Mouse (Mus musculus) kidney, embryonic 16.5 days (tissue): ENCODE data around the gene Pla2g4e. TPM values are rescaled to one million over a fixed set of nuclear protein-coding genes. Genes with fewer than 3 reads are reported as not detected.
A peak's percentile ranks its signal among the peaks of the same experiment; 100 is the strongest.

ENCODE experiments used
- ATAC-seq: fragments of 200-750 bp; cut with Nextera tagmentation; 2 replicates; pipeline ENCODE4 v1.8.0; 2017; ENCODE audit warnings: moderate TSS enrichment; ENCODE audit not compliant: low FRiP score, low TSS enrichment
- H3K27ac ChIP-seq: fragments of 300-500 bp; sonication (generic); 2 replicates; pipeline ENCODE4 v1.5.1; 2014; ENCODE audit warnings: low read length
- H3K27me3 ChIP-seq: fragments of 300-500 bp; sonication (generic); 2 replicates; pipeline ENCODE4 v1.6.1; 2014; ENCODE audit warnings: low read length, control low read depth, mixed read lengths; ENCODE audit not compliant: insufficient read depth
- H3K36me3 ChIP-seq: fragments of 300-500 bp; sonication (generic); 2 replicates; pipeline ENCODE4 v1.6.1; 2014; ENCODE audit warnings: low read length, control low read depth, mixed read lengths; ENCODE audit not compliant: insufficient read depth
- H3K4me1 ChIP-seq: fragments of 300-500 bp; sonication (generic); 2 replicates; pipeline ENCODE4 v1.6.1; 2014; ENCODE audit warnings: low read length, control low read depth, mixed read lengths; ENCODE audit not compliant: insufficient read depth
- H3K4me2 ChIP-seq: fragments of 300-500 bp; sonication (generic); replicated peaks from 2 replicates; pipeline ENCODE4 v1.6.1; 2014; ENCODE audit warnings: low read depth, low read length
- H3K4me3 ChIP-seq: fragments of 300-500 bp; sonication (generic); 2 replicates; pipeline ENCODE4 v1.5.1; 2014; ENCODE audit warnings: mild to moderate bottlenecking, low read length
- H3K9ac ChIP-seq: fragments of 300-500 bp; sonication (generic); replicated peaks from 2 replicates; pipeline ENCODE4 v1.6.1; 2014; ENCODE audit warnings: low read length
- H3K9me3 ChIP-seq: fragments of 300-500 bp; sonication (generic); 2 replicates; pipeline ENCODE4 v1.6.1; 2016; ENCODE audit warnings: low read length, control low read depth
- WGBS: fragments of 180-500 bp; shearing (Covaris S2); extraction: QIAGEN DNeasy Blood & Tissue Kit; methylation state at CpG from one replicate; pipeline ENCODE4 v1.1.7; 2014; 5-methylcytosine and 5-hydroxymethylcytosine counted together
- polyA plus RNA-seq: library from polyadenylated mRNA; unstranded; fragments of >200 nt; fragmentation: Nextera tagmentation; extraction: Ambion mirVana; gene quantifications from 2 replicates; pipeline ENCODE4 v1.2.1, GENCODE M21; 2015

Pla2g4e gene
- polyA plus RNA-seq, 1 experiment from 2014 or later: 0.05 TPM

DNA sequence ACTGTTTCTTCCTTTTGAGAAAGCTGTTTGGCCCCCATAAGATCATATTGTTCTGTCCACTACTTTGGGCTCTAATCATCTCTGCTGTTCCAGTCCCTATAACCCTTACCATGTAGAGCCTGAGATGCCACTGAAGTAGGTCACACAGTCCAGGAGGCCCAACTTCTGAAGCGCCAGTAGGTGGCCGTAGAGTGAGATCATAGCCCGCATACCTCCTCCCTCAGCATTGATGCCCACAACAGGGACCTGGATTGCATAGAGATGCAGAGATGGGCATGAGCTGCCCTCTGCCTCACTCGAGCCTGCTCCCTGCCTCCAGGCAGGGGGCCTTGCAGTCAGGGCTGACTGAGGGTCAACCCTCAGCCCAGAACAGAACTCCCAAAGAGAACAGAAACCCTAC is 31.8 kb upstream of the Pla2g4e start:
- H3K9ac ChIP-seq: no peak overlapping the region
- H3K4me2 ChIP-seq: no peak overlapping the region
- H3K9me3 ChIP-seq: no peaks in the 10 kb centered on the region
- no peaks in the 10 kb centered on the region for H3K36me3 ChIP-seq
- no peaks in the 10 kb centered on the region for H3K4me1 ChIP-seq
- ATAC-seq: no peak
- no peak overlapping the region for H3K4me3 ChIP-seq
- WGBS: 80% methylated on average over 4 of the region's 4 CpGs
- H3K27ac ChIP-seq: no peak overlapping the region
- H3K27me3 ChIP-seq: no peaks in the 10 kb centered on the region

DNA sequence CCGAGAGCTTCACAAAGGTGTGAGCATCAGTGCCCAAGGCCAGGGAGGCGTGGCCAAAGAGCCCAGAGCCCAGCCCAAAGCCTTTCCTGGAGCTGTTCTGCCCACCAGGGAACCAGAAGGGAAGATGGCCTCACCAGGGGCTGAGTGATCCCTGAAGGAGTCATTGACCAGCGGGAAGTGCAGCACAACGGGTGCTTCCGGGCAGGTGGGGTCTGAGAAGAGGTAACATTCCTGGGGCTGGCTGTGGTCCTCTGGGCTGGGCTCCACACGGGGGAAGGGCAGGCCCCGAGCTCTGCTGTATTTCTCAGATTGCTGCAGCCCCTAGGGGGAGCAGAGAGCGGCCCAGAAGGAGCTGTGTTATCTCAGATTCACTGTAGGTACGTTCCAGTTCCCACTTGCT is 23.5 kb upstream of the Pla2g4e start:
- H3K4me2 ChIP-seq: peak overlapping the region; percentile 34
- no peaks in the 10 kb centered on the region for H3K9me3 ChIP-seq
- no peak overlapping the region for H3K27ac ChIP-seq
- peak; percentile 73 for ATAC-seq
- H3K36me3 ChIP-seq: no peaks in the 10 kb centered on the region
- H3K9ac ChIP-seq: 0 out of 2 replicates have a peak overlapping the region, but pooled peaks have one; percentile 2
- H3K4me1 ChIP-seq: no peaks in the 10 kb centered on the region
- H3K4me3 ChIP-seq: peak overlapping the region; percentile 11
- 3% methylated on average over 9 of the region's 9 CpGs for WGBS
- no peaks in the 10 kb centered on the region for H3K27me3 ChIP-seq

DNA sequence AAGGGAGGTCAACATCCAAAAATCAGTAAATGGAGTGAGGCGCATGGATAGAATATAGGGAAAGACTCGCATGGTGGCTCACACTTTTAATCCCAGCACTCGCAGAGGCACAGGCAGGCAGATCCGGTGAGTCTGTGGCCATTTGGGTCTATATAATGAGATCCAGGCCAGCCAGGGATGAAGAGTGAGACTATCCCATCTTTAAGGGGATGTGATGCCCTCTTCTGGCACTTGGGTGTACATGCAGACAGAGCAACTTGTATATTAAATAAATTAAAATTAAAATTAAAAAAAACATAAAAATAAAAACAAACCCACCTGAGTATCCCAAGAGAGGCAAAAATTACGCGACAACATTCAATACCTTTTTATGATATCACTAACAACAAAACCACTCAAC is 20.4 kb upstream of the Pla2g4e start:
- Histone ChIP-seq H3K36me3 (no peaks in the 10 kb centered on the region), H3K4me2 (no peak overlapping the region)
- 74% methylated on average over 6 of the region's 6 CpGs for WGBS

DNA sequence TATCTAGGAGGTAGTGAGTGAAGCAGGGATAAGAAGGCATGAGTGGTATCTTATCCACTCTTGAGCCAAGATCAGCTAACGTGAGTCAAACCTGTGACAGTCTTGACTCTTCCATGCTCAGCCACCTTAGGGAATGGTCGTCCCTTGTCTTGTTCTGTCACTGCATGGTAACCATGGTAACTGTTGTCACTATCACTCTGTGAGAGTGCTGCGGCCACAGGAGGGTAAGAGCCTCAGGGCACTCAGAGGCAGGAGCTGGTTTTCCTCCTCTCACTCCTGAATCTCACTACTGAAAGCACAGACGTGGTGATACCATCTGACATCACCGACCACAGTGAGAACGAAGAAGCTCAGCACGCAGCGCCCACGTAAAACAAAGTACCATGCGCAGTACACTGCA is 19.7 kb upstream of the Pla2g4e start:
- Histone ChIP-seq H3K27ac (no peak overlapping the region), H3K4me2 (no peak overlapping the region), H3K36me3 (no peaks in the 10 kb centered on the region), H3K4me3 (no peak overlapping the region), H3K27me3 (no peaks in the 10 kb centered on the region), H3K9ac (no peak overlapping the region), H3K9me3 (no peaks in the 10 kb centered on the region), H3K4me1 (no peaks in the 10 kb centered on the region)
- WGBS: 66% methylated on average over 10 of the region's 10 CpGs
- ATAC-seq: no peak

More for the DNA sequence above, 20.4 kb upstream of the Pla2g4e start:
- Histone ChIP-seq H3K4me1 (no peaks in the 10 kb centered on the region), H3K9ac (no peak overlapping the region), H3K4me3 (no peak overlapping the region), H3K27me3 (no peaks in the 10 kb centered on the region), H3K27ac (no peak overlapping the region), H3K9me3 (no peaks in the 10 kb centered on the region)
- ATAC-seq: no peak

DNA sequence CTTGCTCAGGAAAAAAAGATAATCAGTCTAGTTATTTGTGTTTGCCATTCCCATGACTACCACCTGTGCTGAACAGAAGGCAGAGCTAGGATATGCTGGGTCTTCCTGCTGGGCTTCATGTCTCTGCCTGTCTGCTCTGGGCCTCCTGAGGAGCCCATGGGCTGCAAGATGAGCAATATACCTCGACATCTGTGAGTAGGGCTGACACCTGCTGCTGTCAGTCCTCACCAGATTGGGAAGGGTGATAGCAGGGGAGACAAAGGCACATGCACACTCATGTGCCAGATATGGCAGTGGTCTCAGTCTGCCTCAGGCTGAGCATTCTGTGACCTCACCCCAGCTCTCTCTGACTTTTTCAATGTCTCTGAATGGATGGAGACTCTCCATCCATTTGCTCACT is 17.7 kb upstream of the Pla2g4e start:
- no peak overlapping the region for H3K4me2 ChIP-seq
- no peak overlapping the region for H3K27ac ChIP-seq
- no peaks in the 10 kb centered on the region for H3K9me3 ChIP-seq
- H3K4me3 ChIP-seq: no peak overlapping the region
- WGBS: 36% methylated on average over 1 of the region's 1 CpGs
- no peaks in the 10 kb centered on the region for H3K27me3 ChIP-seq
- H3K4me1 ChIP-seq: no peaks in the 10 kb centered on the region
- no peaks in the 10 kb centered on the region for H3K36me3 ChIP-seq
- no peak for ATAC-seq
- no peak overlapping the region for H3K9ac ChIP-seq

DNA sequence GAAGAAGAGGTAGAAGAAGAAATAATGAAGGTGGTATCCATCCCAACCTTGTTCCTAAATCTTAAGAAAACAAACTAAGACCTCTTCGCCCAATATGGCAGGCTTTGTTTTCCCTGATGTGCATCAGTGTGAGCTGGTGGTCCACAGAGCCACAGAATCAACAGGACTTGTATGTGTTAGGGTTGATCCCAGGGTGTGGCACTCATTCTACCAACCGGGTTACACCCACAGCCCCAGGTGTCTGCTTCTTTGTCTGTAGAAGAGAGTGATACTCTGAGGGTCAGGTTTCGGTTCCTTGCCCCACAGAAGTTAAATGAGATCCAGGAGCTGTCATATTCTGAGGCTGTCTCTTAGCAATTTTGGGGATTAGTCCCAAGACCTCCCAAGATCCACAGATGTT is 16.2 kb upstream of the Pla2g4e start:
- H3K27me3 ChIP-seq: no peaks in the 10 kb centered on the region
- 69% methylated on average over 3 of the region's 3 CpGs for WGBS
- no peak for ATAC-seq

DNA sequence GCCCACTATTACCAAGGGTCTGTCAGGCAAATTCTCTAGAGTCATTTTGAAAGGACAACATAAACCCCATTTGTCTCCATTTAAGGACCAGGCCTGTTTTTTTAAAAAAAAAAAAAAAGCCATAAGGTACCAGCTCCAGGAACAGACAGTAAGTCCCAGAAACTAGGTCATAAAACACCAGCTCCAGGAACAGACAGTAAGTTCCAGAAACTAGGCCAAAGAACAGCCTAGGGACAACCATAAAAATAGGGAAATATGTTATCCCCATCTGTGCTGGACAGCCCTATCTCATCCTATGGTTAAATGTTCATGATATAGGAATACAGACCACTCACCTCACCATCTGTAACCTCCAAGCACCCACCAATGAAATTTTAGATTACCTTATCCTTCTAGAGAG is 11.1 kb upstream of the Pla2g4e start:
- Histone ChIP-seq H3K27ac (no peak overlapping the region), H3K4me2 (no peak overlapping the region), H3K36me3 (no peaks in the 10 kb centered on the region), H3K4me1 (no peaks in the 10 kb centered on the region), H3K9ac (no peak overlapping the region), H3K27me3 (no peaks in the 10 kb centered on the region), H3K9me3 (no peaks in the 10 kb centered on the region), H3K4me3 (no peak overlapping the region)
- no peak for ATAC-seq

More for the DNA sequence above, 16.2 kb upstream of the Pla2g4e start:
- no peak overlapping the region for H3K27ac ChIP-seq
- H3K4me1 ChIP-seq: no peaks in the 10 kb centered on the region
- no peak overlapping the region for H3K4me2 ChIP-seq
- no peak overlapping the region for H3K4me3 ChIP-seq
- H3K9ac ChIP-seq: no peak overlapping the region
- no peaks in the 10 kb centered on the region for H3K9me3 ChIP-seq
- no peaks in the 10 kb centered on the region for H3K36me3 ChIP-seq

DNA sequence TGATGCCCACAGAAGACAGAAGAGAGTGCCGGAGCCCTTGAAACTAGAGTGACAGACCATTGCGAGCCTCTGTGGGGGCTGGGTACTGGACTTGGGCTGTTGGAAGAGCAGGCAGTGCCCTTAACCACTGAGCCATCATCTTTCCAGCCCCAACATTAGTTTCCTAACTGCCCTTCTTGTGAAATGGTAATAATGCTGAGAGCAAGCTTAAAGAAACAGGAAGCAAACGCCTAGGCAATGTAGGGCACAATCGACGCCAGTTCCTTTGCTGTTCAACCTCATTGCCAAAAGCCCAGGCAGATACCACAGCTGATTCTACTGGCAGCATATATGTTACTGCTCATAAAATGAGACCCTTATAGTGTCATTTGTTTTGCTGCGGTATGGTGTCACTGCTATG is 7.5 kb upstream of the Pla2g4e start:
- no peak overlapping the region for H3K4me3 ChIP-seq
- no peak overlapping the region for H3K9ac ChIP-seq
- 87% methylated on average over 6 of the region's 6 CpGs for WGBS
- H3K27me3 ChIP-seq: no peaks in the 10 kb centered on the region
- no peaks in the 10 kb centered on the region for H3K36me3 ChIP-seq
- H3K27ac ChIP-seq: no peak overlapping the region
- no peak for ATAC-seq
- H3K4me1 ChIP-seq: no peaks in the 10 kb centered on the region
- H3K9me3 ChIP-seq: no peaks in the 10 kb centered on the region
- no peak overlapping the region for H3K4me2 ChIP-seq

DNA sequence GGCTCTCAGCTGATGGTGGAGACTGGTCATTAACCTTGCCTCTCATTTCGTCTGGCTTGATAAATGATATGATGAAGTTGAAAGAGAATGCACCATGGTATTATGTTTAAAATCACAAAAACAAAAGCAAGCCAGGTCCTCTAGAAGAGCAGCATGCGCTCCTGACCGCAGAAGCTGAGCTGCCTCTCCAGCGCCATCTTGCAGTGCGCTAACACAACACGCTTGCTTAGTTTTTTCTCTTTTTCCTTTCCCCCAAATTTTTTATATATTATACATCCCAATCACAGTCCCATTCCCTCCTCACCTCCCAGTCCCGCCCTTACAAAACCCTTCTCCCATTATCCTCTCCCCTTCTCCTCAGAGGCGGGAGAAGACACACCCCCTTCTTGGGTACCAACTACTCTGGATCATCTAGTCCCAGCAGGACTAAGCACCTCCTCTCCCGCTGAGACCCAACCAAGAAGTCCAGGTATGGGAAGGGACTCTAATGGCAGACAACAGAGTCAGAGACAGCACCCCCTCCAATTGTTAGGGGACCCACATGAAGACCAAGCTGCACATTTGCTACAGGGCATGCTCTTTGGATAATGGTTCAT is 384 bp upstream of the Pla2g4e start:
- Histone ChIP-seq H3K27ac (no peak overlapping the region), H3K4me2 (peak overlapping the region; percentile 72), H3K27me3 (peaks cover 7% of the 10 kb centered on the region; the same call in 1 of the 2 replicates), H3K9me3 (no peaks in the 10 kb centered on the region), H3K9ac (peak overlapping the region; percentile 46; the same call in 1 of the 2 replicates), H3K4me1 (peaks cover 4% of the 10 kb centered on the region; the same call in 1 of the 2 replicates), H3K4me3 (peak overlapping the region; percentile 36), H3K36me3 (no peaks in the 10 kb centered on the region)
- ATAC-seq: no peak
- 18% methylated on average over 9 of the region's 9 CpGs for WGBS

DNA sequence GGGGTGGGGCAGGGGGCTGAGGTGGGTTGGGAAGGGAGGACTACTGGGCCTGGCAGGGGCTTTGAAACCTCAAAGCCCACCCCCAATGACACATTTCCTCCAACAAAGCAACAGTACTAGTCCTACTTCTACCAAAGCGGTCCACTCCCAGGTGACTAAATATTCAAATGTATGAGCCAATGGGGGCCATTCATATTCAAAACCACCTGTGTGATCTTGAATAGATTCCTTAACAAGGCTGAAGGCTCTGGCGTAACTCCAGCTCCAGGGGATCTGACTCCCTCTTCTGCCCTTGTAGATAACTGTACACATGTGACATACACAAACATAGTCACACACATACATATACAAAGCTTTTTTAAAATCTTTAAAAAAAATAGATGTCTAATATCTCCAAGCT is 1.1 kb downstream of the Pla2g4e start:
- H3K27ac ChIP-seq: no peak overlapping the region

More for the DNA sequence above, 1.1 kb downstream of the Pla2g4e start:
- Histone ChIP-seq H3K9ac (no peak overlapping the region), H3K4me3 (no peak overlapping the region), H3K4me2 (no peak overlapping the region), H3K36me3 (no peaks in the 10 kb centered on the region), H3K9me3 (no peaks in the 10 kb centered on the region), H3K4me1 (peaks cover 4% of the 10 kb centered on the region; the same call in 1 of the 2 replicates), H3K27me3 (peaks cover 7% of the 10 kb centered on the region; the same call in 1 of the 2 replicates)
- 94% methylated on average over 2 of the region's 2 CpGs for WGBS
- no peak for ATAC-seq
